Mouse (Mus musculus): ENCODE data around the gene Nat8f5. TPM values are rescaled to one million over a fixed set of nuclear protein-coding genes. Genes with fewer than 3 reads are reported as not detected.
"Not testable (repeated sequence)": the region's sequence is repeated elsewhere in the genome, so short reads cannot be mapped to it uniquely, and the experiment has no call there.

Gene Nat8f5
- polyA plus RNA-seq, 3 experiments from 2014 or later: not detected

GRCm38 (mm10) chr6:85835104-85835503 lies 14.3 kb upstream of the Nat8f5 start:
- ATAC-seq: not testable (repeated sequence)

- ATAC-seq: not testable (repeated sequence)
These were observed 13.8 kb upstream of the Nat8f5 start for GRCm38 (mm10) chr6:85834504-85835100.

- ATAC-seq: no peak
These were observed 11.1 kb upstream of the Nat8f5 start, which contains the start of gene Nat8 for GRCm38 (mm10) chr6:85831796-85832321. Gene Nat8, minus strand, starts transcription at chr6:85832082.

- no peak for ATAC-seq
These were observed 8.7 kb upstream of the Nat8f5 start for GRCm38 (mm10) chr6:85829462-85829861.

- no peak for ATAC-seq
These were observed 5.1 kb upstream of the Nat8f5 start for GRCm38 (mm10) chr6:85825886-85826285.

GRCm38 (mm10) chr6:85823382-85824090 lies 2.8 kb upstream of the Nat8f5 start:
- no peak for ATAC-seq

- no peak for ATAC-seq
These were observed 1.5 kb upstream of the Nat8f5 start for GRCm38 (mm10) chr6:85822286-85822685.

- no peak for ATAC-seq
These were observed 2.4 kb downstream of the Nat8f5 start for GRCm38 (mm10) chr6:85818338-85818737.

GRCm38 (mm10) chr6:85813339-85813738 lies 7.4 kb downstream of the Nat8f5 start:
- ATAC-seq: no peak

- not testable (repeated sequence) for ATAC-seq
These were observed 9.7 kb downstream of the Nat8f5 start for GRCm38 (mm10) chr6:85810942-85811537.

- not testable (repeated sequence) for ATAC-seq
These were observed 10.3 kb downstream of the Nat8f5 start for GRCm38 (mm10) chr6:85810514-85810913.

GRCm38 (mm10) chr6:85809784-85810183 lies 11.0 kb downstream of the Nat8f5 start:
- ATAC-seq: not testable (repeated sequence)

GRCm38 (mm10) chr6:85803180-85803579 lies 17.6 kb downstream of the Nat8f5 start:
- ATAC-seq: not testable (repeated sequence)

Other genes with a start within 250 kb of the Nat8f5 start
- 1 to 10 TPM; 2.5 to 3.0 (median 2.5) TPM for gene Alms1, start 233.4 kb downstream of the Nat8f5 start, polyA plus RNA-seq (2017; shearing (Covaris generic))
- gene Nat8f7, start 107.8 kb downstream of the Nat8f5 start, polyA plus RNA-seq (2017; shearing (Covaris generic)): not detected
- under 1 TPM in 1 of 3 experiments, not detected in 2; 0.45 TPM for gene Nat8f3, start 55.2 kb downstream of the Nat8f5 start, polyA plus RNA-seq (2017; shearing (Covaris generic))
- gene Nat8f6, start within 50 bp of the Nat8f5 start, polyA plus RNA-seq (2017; shearing (Covaris generic)): not detected
- not detected for gene Nat8, start 11.1 kb upstream of the Nat8f5 start, polyA plus RNA-seq (2017; shearing (Covaris generic))
- gene Nat8f2, start 48.2 kb upstream of the Nat8f5 start, polyA plus RNA-seq (2017; shearing (Covaris generic)): under 1 TPM in 1 of 3 experiments, not detected in 2; 0.40 TPM
- gene Nat8f4, start 83.9 kb upstream of the Nat8f5 start, polyA plus RNA-seq (2017; shearing (Covaris generic)): 1 to 10 TPM; 5.8 to 8.6 (median 6.7) TPM
- gene Tprkb, start 90.9 kb upstream of the Nat8f5 start, polyA plus RNA-seq (2017; shearing (Covaris generic)): 10 to 100 TPM; 40.0 to 61.3 (median 50.0) TPM
- 10 to 100 TPM in 1 of 3 experiments, 1 to 10 TPM in 2; 6.1 to 10.5 (median 9.5) TPM for gene Nat8f1, start 94.7 kb upstream of the Nat8f5 start, polyA plus RNA-seq (2017; shearing (Covaris generic))
- gene Dusp11, start 140.7 kb upstream of the Nat8f5 start, polyA plus RNA-seq (2017; shearing (Covaris generic)): 100 to 1,000 TPM; 177 to 212 (median 182) TPM
- gene Figla, start 195.2 kb upstream of the Nat8f5 start, polyA plus RNA-seq (2017; shearing (Covaris generic)): not detected
- not detected for gene Add2, start 207.7 kb upstream of the Nat8f5 start, polyA plus RNA-seq (2017; shearing (Covaris generic))

All from inflammation-experienced regulatory T-cells, adult 6 months (primary cell).